Mouse (Mus musculus) C2C12 (cell line): Measurements from ENCODE around the gene Kctd13. TPM values are rescaled to one million over a fixed set of nuclear protein-coding genes. Genes with fewer than 3 reads are reported as not detected.

Source experiments
- H3K27me3 ChIP-seq: one replicate; pipeline ENCODE4 v1.6.1; 2011; ENCODE audit not compliant: control insufficient read depth, insufficient read depth, insufficient read length
- H3K36me3 ChIP-seq: one replicate; pipeline ENCODE4 v1.6.1; 2011; ENCODE audit not compliant: control insufficient read depth, insufficient read depth
- H3K4me3 ChIP-seq: one replicate; pipeline ENCODE4 v1.5.1; 2011; ENCODE audit warnings: mild to moderate bottlenecking, control low read depth; ENCODE audit not compliant: poor library complexity, insufficient read depth, severe bottlenecking
- H3K79me2 ChIP-seq: one replicate; pipeline ENCODE4 v1.6.1; 2011; ENCODE audit not compliant: control insufficient read depth, insufficient read depth
- H3K79me3 ChIP-seq: one replicate; pipeline ENCODE4 v1.6.1; 2011; ENCODE audit warnings: low read depth, control low read depth
- H3ac ChIP-seq: one replicate; pipeline ENCODE3; 2011; ENCODE audit warnings: low read depth; ENCODE audit not compliant: control insufficient read depth, insufficient read length
- CEBPB ChIP-seq: IDR thresholded peaks from one replicate; pipeline ENCODE4 v1.6.1; 2011; ENCODE audit warnings: low read depth, mild to moderate bottlenecking, control low read depth, moderate library complexity
- CTCF ChIP-seq: IDR thresholded peaks from one replicate; pipeline ENCODE4 v1.5.1; 2011; ENCODE audit not compliant: control insufficient read depth, insufficient read depth, insufficient read length
- FOSL1 ChIP-seq: IDR thresholded peaks from one replicate; pipeline ENCODE4 v1.8.0; 2011; ENCODE audit warnings: mild to moderate bottlenecking, low read length; ENCODE audit not compliant: poor library complexity, insufficient read depth, severe bottlenecking
- MAX ChIP-seq: IDR thresholded peaks from one replicate; pipeline ENCODE4 v1.6.1; 2011; ENCODE audit warnings: mild to moderate bottlenecking, control low read depth
- MYOD1 ChIP-seq: IDR thresholded peaks from one replicate; pipeline ENCODE4 v1.6.1; 2011; ENCODE audit warnings: low read depth; ENCODE audit not compliant: control insufficient read depth, insufficient read length
- MYOG ChIP-seq: IDR thresholded peaks from one replicate; pipeline ENCODE4 v1.6.1; 2011; ENCODE audit not compliant: control insufficient read depth, insufficient read length; ENCODE audit errors: extremely low read depth
- USF1 ChIP-seq: IDR thresholded peaks from one replicate; pipeline ENCODE4 v1.6.1; 2011; ENCODE audit warnings: low read depth, mild to moderate bottlenecking, control low read depth, moderate library complexity
- polyA plus RNA-seq: library from polyadenylated mRNA; unstranded; fragments of >200 nt; fragmentation: generic; extraction: Trizol; gene quantifications from one replicate; pipeline ENCODE4 v1.2.1, GENCODE M21; 2012; ENCODE audit warnings: missing spikeins

Kctd13 gene
- polyA plus RNA-seq, 1 experiment, result 18.3 TPM

DNA sequence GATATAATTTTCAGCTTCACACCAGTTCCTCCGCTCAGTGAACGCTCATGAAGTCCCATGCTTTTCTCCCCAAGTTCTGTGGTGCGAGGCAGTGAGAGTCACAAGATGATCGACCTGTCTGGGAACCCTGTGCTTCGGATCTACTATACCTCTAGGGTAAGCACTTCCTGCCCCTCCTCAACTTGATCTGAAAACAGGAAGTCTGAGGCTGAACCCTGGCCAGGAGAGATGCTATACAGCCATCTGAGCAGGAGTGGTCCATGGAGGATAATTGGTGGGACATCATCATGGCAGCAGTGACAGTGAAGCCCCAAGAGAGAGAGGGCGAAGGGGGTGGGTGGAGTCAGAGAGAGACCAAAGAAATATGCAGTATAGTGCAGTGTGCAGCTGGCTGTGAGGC, 50.2 kb downstream of the Kctd13 start:
- no peak for TF ChIP-seq FOSL1
- TF ChIP-seq MAX, result no peak
- no peak for TF ChIP-seq MYOG
- no peak for TF ChIP-seq MYOD1
- no peak for TF ChIP-seq CTCF
- no peak for TF ChIP-seq USF1
- TF ChIP-seq CEBPB, result no peak
- Histone ChIP-seq H3K27me3 (no peaks in the 10 kb centered on the region), H3K79me2 (peaks cover 28% of the 10 kb centered on the region), H3K79me3 (peaks cover 6% of the 10 kb centered on the region), H3K36me3 (peaks cover 21% of the 10 kb centered on the region), H3K4me3 (no peak overlapping the region), H3ac (no peak overlapping the region)

DNA sequence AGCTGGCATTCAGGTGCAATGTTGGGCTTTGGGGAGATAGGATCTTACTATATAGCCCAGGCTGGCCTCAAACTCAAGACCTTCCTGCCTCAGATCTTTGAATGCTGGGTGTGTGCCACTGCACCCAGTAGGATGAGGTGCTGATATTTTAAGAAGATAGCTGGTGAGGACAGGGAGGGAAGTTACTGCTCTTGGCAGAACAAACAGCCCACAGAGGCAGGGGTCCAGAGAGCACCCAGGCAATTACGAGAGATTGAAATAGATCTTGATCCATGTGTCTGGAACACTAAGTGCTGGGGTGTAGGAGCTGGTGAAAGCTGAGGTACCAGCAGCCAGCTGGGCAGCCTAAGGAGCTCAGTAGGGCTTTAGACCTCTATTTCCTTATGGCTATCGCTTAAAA, 52.9 kb downstream of the Kctd13 start:
- H3K36me3 ChIP-seq, result peaks cover 22% of the 10 kb centered on the region
- H3K79me2 ChIP-seq, result peaks cover 24% of the 10 kb centered on the region
- H3K27me3 ChIP-seq, result no peaks in the 10 kb centered on the region
- TF ChIP-seq MAX, result no peak
- TF ChIP-seq CTCF, result no peak
- TF ChIP-seq FOSL1, result no peak
- TF ChIP-seq MYOG, result no peak
- TF ChIP-seq MYOD1, result no peak
- TF ChIP-seq USF1, result no peak
- TF ChIP-seq CEBPB, result no peak
- peaks cover 4% of the 10 kb centered on the region for H3K79me3 ChIP-seq
- H3K4me3 ChIP-seq, result no peak overlapping the region
- H3ac ChIP-seq, result no peak overlapping the region

DNA sequence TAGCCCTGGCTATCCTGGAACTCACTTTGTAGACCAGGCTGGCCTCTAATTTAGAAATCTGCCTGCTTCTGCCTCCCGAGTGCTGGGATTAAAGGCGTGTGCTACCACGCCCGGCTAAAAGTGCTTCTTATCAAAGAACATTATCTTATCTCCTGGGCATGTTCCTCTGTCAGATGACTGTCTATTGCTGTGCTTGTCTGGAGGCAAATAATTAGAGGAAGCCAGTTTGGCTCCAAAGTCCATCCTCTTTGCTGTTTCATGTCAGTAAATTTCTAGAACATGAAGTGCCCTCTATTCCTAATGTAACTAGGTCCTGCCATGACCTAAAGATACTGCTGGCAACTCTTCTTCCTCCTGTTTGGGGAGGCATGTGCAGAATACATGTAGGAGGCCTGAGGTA, 53.4 kb downstream of the Kctd13 start:
- no peak for TF ChIP-seq MYOD1
- TF ChIP-seq MAX, result no peak
- no peak for TF ChIP-seq MYOG
- no peak for TF ChIP-seq USF1
- TF ChIP-seq CTCF, result no peak
- no peak for TF ChIP-seq CEBPB
- no peak for TF ChIP-seq FOSL1
- Histone ChIP-seq H3K27me3 (no peaks in the 10 kb centered on the region), H3K36me3 (peaks cover 27% of the 10 kb centered on the region), H3K79me2 (peaks cover 20% of the 10 kb centered on the region), H3ac (no peak overlapping the region), H3K79me3 (peaks cover 3% of the 10 kb centered on the region), H3K4me3 (no peak overlapping the region)

DNA sequence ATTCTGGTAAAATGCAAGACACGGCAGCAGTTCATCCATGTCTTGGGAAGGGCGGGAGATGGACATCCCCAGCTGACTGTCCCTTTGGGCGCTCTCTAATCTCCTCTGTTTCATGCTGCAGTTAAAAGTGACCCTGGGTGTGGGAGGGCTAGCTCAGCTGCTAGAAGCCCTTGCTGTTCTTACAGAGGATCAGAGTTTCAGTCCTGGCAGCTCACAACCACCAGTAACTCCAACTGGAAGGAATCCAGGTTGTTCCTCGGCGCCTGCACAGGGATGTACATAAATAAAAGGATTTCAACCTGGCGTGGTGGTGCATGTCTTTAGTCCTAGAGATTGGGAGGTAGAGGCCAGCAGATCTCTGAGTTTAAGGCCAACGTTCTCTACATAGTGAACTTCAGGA, 54.4 kb downstream of the Kctd13 start:
- no peaks in the 10 kb centered on the region for H3K27me3 ChIP-seq
- H3K79me3 ChIP-seq, result no peaks in the 10 kb centered on the region
- no peak overlapping the region for H3K4me3 ChIP-seq
- H3K79me2 ChIP-seq, result peaks cover 9% of the 10 kb centered on the region
- peaks cover 24% of the 10 kb centered on the region for H3K36me3 ChIP-seq
- no peak for TF ChIP-seq MYOD1
- TF ChIP-seq CTCF, result no peak
- no peak for TF ChIP-seq FOSL1
- no peak for TF ChIP-seq USF1
- H3ac ChIP-seq, result no peak overlapping the region

DNA sequence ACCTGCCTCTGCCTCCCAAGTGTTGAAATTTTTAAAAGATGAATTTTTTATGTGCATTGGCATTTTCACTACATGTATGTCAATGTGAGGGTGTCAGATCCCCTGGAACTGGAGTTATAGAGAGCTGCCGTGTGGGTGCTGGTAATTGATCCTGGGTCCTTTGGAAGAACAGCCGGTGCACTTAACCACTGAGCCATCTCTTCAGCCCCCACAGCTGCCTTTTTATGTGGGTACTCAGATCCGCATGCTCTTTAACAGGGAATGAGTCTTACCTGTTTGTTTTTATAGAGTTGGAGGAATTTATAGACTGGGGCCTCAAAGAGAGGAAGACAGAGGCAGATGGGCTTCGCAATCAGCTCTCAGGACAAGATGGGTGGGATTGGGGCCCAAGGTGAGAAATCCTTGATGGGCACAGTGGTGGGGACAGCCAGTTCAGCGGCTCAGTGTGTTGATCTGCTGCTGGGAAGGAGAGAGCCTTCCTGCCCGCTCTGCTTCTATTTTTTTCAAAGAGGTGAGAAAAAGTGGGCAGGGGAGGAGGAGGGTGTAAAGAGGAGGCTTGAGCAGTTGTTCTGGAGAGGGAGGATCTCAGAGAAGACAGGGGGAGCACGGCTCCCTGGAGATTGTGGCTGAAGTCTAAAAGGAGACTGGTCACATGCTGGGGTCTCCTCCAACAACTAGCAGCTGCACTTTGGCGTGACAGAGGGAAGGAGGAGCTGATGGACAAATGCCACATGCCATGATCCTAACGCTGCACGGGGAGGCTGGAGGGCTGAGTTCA, 56.2 kb downstream of the Kctd13 start:
- no peak overlapping the region for H3K4me3 ChIP-seq
- TF ChIP-seq USF1 (no peak), MYOG (no peak), CTCF (no peak), FOSL1 (no peak), MYOD1 (no peak), MAX (no peak), CEBPB (no peak)

DNA sequence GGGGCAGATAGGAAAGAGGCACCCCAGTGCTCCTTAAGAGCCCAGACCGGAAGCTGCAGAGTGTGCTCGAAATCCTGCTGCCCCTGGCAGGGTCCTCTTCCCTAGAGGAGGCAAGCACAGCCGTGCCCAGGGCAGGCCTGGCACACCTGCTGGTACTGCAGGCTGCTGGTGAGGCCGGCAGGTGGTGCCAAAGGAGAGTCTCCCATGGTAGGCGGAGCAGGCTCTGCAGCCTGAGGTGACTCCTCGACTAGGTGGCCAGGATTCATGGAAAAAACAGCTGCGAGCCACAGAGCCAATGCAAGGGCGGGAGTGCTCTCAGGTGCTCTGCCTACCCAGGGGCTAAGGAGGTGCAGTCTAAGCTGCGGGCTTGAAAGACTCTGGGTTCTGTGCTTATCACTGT, 57.6 kb downstream of the Kctd13 start:
- no peaks in the 10 kb centered on the region for H3K27me3 ChIP-seq
- H3ac ChIP-seq, result no peak overlapping the region
- no peaks in the 10 kb centered on the region for H3K79me3 ChIP-seq
- H3K36me3 ChIP-seq, result peaks cover 6% of the 10 kb centered on the region
- no peaks in the 10 kb centered on the region for H3K79me2 ChIP-seq
- no peak overlapping the region for H3K4me3 ChIP-seq
- TF ChIP-seq CTCF (peak; percentile 43), CEBPB (no peak), FOSL1 (no peak)

More for the DNA sequence above, 56.2 kb downstream of the Kctd13 start:
- Histone ChIP-seq H3K27me3 (no peaks in the 10 kb centered on the region), H3K79me2 (no peaks in the 10 kb centered on the region), H3K36me3 (peaks cover 8% of the 10 kb centered on the region), H3ac (no peak overlapping the region), H3K79me3 (no peaks in the 10 kb centered on the region)
